Comparison of ENCODE assay signal across 7 mouse cellular contexts in genomic region chr11:89424358-89424757, GRCm38 (mm10).
DNase-seq lines count a peak whose midpoint lies in the region; ATAC-seq and TF ChIP-seq lines count a peak whose summit lies in the region.

No protein-coding gene starts in this region.

- peak; percentile 68 for TF ChIP-seq CTCF in intestine, postnatal 0 days (IDR thresholded peaks at IDR 0.05; ENCODE audit: low read depth)
- peak; percentile 83 to 85; a peak in 3 of 4 replicates for TF ChIP-seq CTCF in CH12.LX (conservative IDR thresholded peaks at IDR 0.05 in 1 of 2, IDR thresholded peaks at IDR 0.05 in 1 of 2; ENCODE audit: low read depth in 2 of 2, low read length in 2 of 2)

- 49% methylated on average over 3 of the region's 3 CpGs for whole genome bisulfite sequencing in intestine, postnatal 0 days
- WGBS in intestine, embryonic 15.5 days: 52% methylated on average over 3 of the region's 3 CpGs

- H3K9ac ChIP-seq in intestine, postnatal 0 days (ENCODE audit: low read depth, low read length): no peak overlapping the region
- no peak overlapping the region for H3K9ac ChIP-seq in intestine, embryonic 15.5 days
- H3K9ac ChIP-seq in CH12.LX (ENCODE audit: insufficient read depth, low read depth): no peak overlapping the region

- no peak for TF ChIP-seq POLR2A in CH12.LX (IDR thresholded peaks at IDR 0.05; ENCODE audit: low read depth, low read length)

- H3K9me3 ChIP-seq in intestine, postnatal 0 days (ENCODE audit: control insufficient read depth): no peaks in the 10 kb centered on the region
- H3K9me3 ChIP-seq in intestine, embryonic 15.5 days: no peaks in the 10 kb centered on the region
- no peaks in the 10 kb centered on the region for H3K9me3 ChIP-seq in CH12.LX (replicated peaks; ENCODE audit: low read length)

- H3K4me3 ChIP-seq in intestine, postnatal 0 days (ENCODE audit: low read depth, low read length): no peak overlapping the region
- no peak overlapping the region for H3K4me3 ChIP-seq in intestine, embryonic 15.5 days (replicated peaks)
- no peak overlapping the region for H3K4me3 ChIP-seq in CH12.LX (replicated peaks in 1 of 3; ENCODE audit: low read depth in 2 of 3, low read length in 2 of 3, poor library complexity in 1 of 3)

- H3K79me2 ChIP-seq in CH12.LX (replicated peaks; ENCODE audit: control insufficient read depth, extremely low read depth, insufficient read depth, poor library complexity, severe bottlenecking): no peaks in the 10 kb centered on the region

- no peak for TF ChIP-seq EP300 in CH12.LX (IDR thresholded peaks at IDR 0.05; ENCODE audit: low read length)

- ATAC-seq in intestine, postnatal 0 days: no peak
- ATAC-seq in intestine, embryonic 15.5 days: no peak

- H3K4me2 ChIP-seq in intestine, postnatal 0 days (replicated peaks; ENCODE audit: low read depth): no peak overlapping the region
- H3K4me2 ChIP-seq in intestine, embryonic 15.5 days (replicated peaks): no peak overlapping the region
- H3K4me2 ChIP-seq in CH12.LX (ENCODE audit: insufficient read depth, low read depth, poor library complexity, severe bottlenecking): no peak overlapping the region

- TF ChIP-seq RAD21 in CH12.LX (IDR thresholded peaks at IDR 0.05; ENCODE audit: low read depth, low read length): peak; percentile 55

- no peaks in the 10 kb centered on the region for H3K4me1 ChIP-seq in intestine, postnatal 0 days (replicated peaks; ENCODE audit: control insufficient read depth, insufficient read depth, low read length)
- no peaks in the 10 kb centered on the region for H3K4me1 ChIP-seq in intestine, embryonic 15.5 days (replicated peaks)
- H3K4me1 ChIP-seq in CH12.LX (ENCODE audit: control insufficient read depth in 1 of 2, insufficient read depth in 2 of 2): no peaks in the 10 kb centered on the region

- H3K27ac ChIP-seq in intestine, postnatal 0 days (ENCODE audit: low read depth, low read length): no peak overlapping the region
- H3K27ac ChIP-seq in intestine, embryonic 15.5 days: no peak overlapping the region
- H3K27ac ChIP-seq in CH12.LX (ENCODE audit: insufficient read depth, low read depth): no peak overlapping the region

- no peaks in the 10 kb centered on the region for H3K36me3 ChIP-seq in intestine, postnatal 0 days (ENCODE audit: control insufficient read depth, insufficient read depth)
- no peaks in the 10 kb centered on the region for H3K36me3 ChIP-seq in intestine, embryonic 15.5 days
- no peaks in the 10 kb centered on the region for H3K36me3 ChIP-seq in CH12.LX (replicated peaks in 1 of 2; ENCODE audit: control insufficient read depth in 1 of 2, insufficient read depth in 1 of 2, low read length in 1 of 2)

- no peaks in the 10 kb centered on the region for H3K27me3 ChIP-seq in intestine, postnatal 0 days (replicated peaks; ENCODE audit: control insufficient read depth, insufficient read depth, low read length)
- H3K27me3 ChIP-seq in intestine, embryonic 15.5 days (replicated peaks): no peaks in the 10 kb centered on the region
- H3K27me3 ChIP-seq in CH12.LX (replicated peaks): peaks cover 2% of the 10 kb centered on the region

- in situ Hi-C loops in CH12.LX (cut with MboI; ENCODE audit: low pct_ligation_motif_present, low pct_unique_long_range_greater_than_20kb, low sequenced_read_pairs): no loop called here

- dilution Hi-C loops in CH12.LX (cut with MboI; ENCODE audit: extremely low pct_ligation_motif_present, extremely low pct_unique_long_range_greater_than_20kb, low sequenced_read_pairs): no loop called here

- DNase-seq in 416B (ENCODE audit: low read depth) (peak; percentile 31), CH12.LX (ENCODE audit: extremely low read depth) (peak; percentile 75)
- peak; percentile 25 for DNase-seq in induced T-regulatory cell, adult 2 months (ENCODE audit: low read depth)
- no peak for DNase-seq in spleen, adult 12 weeks (ENCODE audit: low spot score)
- no peak for DNase-seq in ovary, postnatal 36 days (ENCODE audit: low spot score)

TF ChIP-seq in CH12.LX, 34 proteins besides CTCF, POLR2A, EP300 and RAD21:
- TF ChIP-seq PAX5 (IDR thresholded peaks at IDR 0.05; ENCODE audit: low read length) (no peak), SMC3 (IDR thresholded peaks at IDR 0.05; ENCODE audit: low read depth, low read length) (peak; percentile 85)

Comparison
In these comparisons a context has a peak if more than half of its experiments do, and no peak if none do; other contexts are left out.
1. DNase-seq: peak in 416B (single experiment), CH12.LX (single experiment) and induced T-regulatory cell, adult 2 months (single experiment); none in spleen, adult 12 weeks (single experiment) and ovary, postnatal 36 days (single experiment).